Mouse (Mus musculus): ENCODE measurements around the gene Ptdss2. TPM values are rescaled to one million over a fixed set of nuclear protein-coding genes. Genes with fewer than 3 reads are reported as not detected.

The Ptdss2 gene
- polyA plus RNA-seq, 2 experiments: 72.8 to 111 TPM

DNA sequence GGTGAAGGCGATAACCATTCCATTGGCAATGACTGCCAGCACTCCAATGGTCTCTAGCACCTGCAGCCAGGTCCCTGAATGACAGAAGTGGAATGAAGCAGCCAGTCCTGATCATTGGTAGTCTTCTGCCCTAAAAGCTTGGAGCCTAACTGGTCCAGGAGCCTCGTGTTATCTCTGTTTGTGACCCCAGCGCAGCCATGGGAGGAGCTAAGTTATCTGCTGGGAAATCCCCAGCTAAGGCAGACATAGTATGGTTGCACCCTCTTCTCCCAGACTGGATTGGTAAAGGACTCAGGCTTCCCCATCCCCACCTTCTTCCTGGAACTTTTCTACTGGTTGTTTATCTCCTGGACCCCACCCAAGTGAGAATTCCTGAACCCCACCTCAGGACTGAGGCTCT, 19.0 kb upstream of the Ptdss2 start:
- Histone ChIP-seq H3K36me3 (replicated peaks; ENCODE audit: control insufficient read depth, insufficient read depth, low read depth) (no peaks in the 10 kb centered on the region), H3K4me3 (ENCODE audit: insufficient read depth in 1 of 2, low read depth in 2 of 2, low read length in 2 of 2) (no peak overlapping the region), H3K27me3 (ENCODE audit: control insufficient read depth, insufficient read depth, low read length) (peaks cover 13% of the 10 kb centered on the region), H3K9me3 (ENCODE audit: control insufficient read depth, low read length) (no peaks in the 10 kb centered on the region), H3K4me2 (ENCODE audit: low read depth) (peak overlapping the region; percentile 41), H3K27ac (no peak overlapping the region), H3K9ac (replicated peaks) (0 out of 2 replicates have a peak overlapping the region, but pooled peaks have one; percentile 13), H3K4me1 (replicated peaks; ENCODE audit: control insufficient read depth in 2 of 2, insufficient read depth in 2 of 2, low read length in 1 of 2) (peaks cover 14 to 17% of the 10 kb centered on the region in 2 experiments)
- no peak for TF ChIP-seq CTCF (IDR thresholded peaks at IDR 0.05; ENCODE audit: low read depth)
- no peak for TF ChIP-seq EP300 (IDR thresholded peaks at IDR 0.05; ENCODE audit: low read depth)
- peak; percentile 73; the same call in 1 of the 2 replicates for ATAC-seq (ENCODE audit: insufficient read depth)
- WGBS (ENCODE audit: insufficient replicate concordance): 30% methylated on average over 3 of the region's 3 CpGs
- DNase-seq (ENCODE audit: low read depth in 3 of 3, low spot score in 3 of 3): peak in 1 of 3 experiments; percentile 80

DNA sequence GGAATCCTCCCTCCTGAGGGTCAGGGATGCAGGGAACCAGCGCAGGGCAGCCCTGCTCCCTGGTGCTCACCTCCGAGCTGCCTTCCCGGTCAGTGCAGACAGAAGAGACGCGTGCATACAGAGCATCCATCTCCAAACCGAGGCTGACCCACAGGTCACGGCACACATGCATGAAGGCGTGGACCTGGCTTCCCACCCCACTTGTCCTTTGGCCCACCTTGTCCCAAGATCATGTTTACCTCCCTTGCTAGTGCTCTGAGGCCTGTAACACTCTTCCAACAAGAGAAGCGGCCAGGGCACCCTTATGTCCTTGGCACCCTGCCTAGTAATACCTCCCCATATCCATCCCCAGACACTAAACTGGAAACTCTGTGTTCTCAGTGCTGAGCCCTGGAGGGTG, 6.3 kb upstream of the Ptdss2 start:
- H3K9ac ChIP-seq (replicated peaks): no peak overlapping the region
- H3K4me3 ChIP-seq (ENCODE audit: insufficient read depth in 1 of 2, low read depth in 2 of 2, low read length in 2 of 2): no peak overlapping the region
- 80% methylated on average over 9 of the region's 9 CpGs for WGBS (ENCODE audit: insufficient replicate concordance)

DNA sequence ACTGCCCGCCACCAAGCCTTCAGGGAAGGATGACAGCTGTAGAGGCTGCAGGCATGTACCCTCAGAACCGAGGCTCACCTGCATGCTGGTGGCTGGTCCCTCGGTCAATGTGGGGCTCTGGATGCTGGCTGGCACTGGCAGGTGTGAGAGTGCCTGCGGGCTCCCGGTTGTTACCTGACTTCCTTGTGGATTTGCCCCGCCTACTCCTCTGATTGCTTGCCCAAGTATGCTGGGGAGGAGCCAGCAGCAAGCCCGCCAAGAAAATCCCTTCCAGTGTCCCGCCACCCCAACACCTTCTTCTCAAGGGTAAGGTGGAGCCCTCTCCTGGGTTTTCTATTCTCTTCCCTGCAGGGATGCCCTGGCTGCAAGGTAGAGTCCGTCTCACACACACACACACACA, 4.5 kb upstream of the Ptdss2 start, which contains the start of gene Ano9:
Gene Ano9 (minus strand): TSS at position 171 of the 400 bp plus-strand sequence.
- WGBS (ENCODE audit: insufficient replicate concordance): 34% methylated on average over 9 of the region's 9 CpGs
- Histone ChIP-seq H3K27me3 (ENCODE audit: control insufficient read depth, insufficient read depth, low read length) (no peaks in the 10 kb centered on the region), H3K4me3 (ENCODE audit: insufficient read depth in 1 of 2, low read depth in 2 of 2, low read length in 2 of 2) (no peak within 1 kb of the TSS), H3K4me1 (replicated peaks; ENCODE audit: control insufficient read depth in 2 of 2, insufficient read depth in 2 of 2, low read length in 1 of 2) (peaks cover 35 to 36% of the 10 kb centered on the region in 2 experiments), H3K36me3 (replicated peaks; ENCODE audit: control insufficient read depth, insufficient read depth, low read depth) (no peaks in the 10 kb centered on the region), H3K4me2 (ENCODE audit: low read depth) (no peak within 1 kb of the TSS), H3K9me3 (ENCODE audit: control insufficient read depth, low read length) (no peaks in the 10 kb centered on the region), H3K27ac (no peak within 1 kb of the TSS), H3K9ac (replicated peaks) (no peak within 1 kb of the TSS)
- no peak for DNase-seq (ENCODE audit: low read depth in 3 of 3, low spot score in 3 of 3)
- no peak for ATAC-seq (ENCODE audit: insufficient read depth)
- TF ChIP-seq EP300 (IDR thresholded peaks at IDR 0.05; ENCODE audit: low read depth): no peak
- TF ChIP-seq CTCF (IDR thresholded peaks at IDR 0.05; ENCODE audit: low read depth): no peak

More for the DNA sequence above, 6.3 kb upstream of the Ptdss2 start:
- no peak for TF ChIP-seq EP300 (IDR thresholded peaks at IDR 0.05; ENCODE audit: low read depth)
- no peak for TF ChIP-seq CTCF (IDR thresholded peaks at IDR 0.05; ENCODE audit: low read depth)
- Histone ChIP-seq H3K9me3 (ENCODE audit: control insufficient read depth, low read length) (no peaks in the 10 kb centered on the region), H3K4me2 (ENCODE audit: low read depth) (no peak overlapping the region), H3K4me1 (replicated peaks; ENCODE audit: control insufficient read depth in 2 of 2, insufficient read depth in 2 of 2, low read length in 1 of 2) (peaks cover 21 to 24% of the 10 kb centered on the region in 2 experiments), H3K36me3 (replicated peaks; ENCODE audit: control insufficient read depth, insufficient read depth, low read depth) (no peaks in the 10 kb centered on the region), H3K27ac (no peak overlapping the region), H3K27me3 (ENCODE audit: control insufficient read depth, insufficient read depth, low read length) (no peaks in the 10 kb centered on the region)
- DNase-seq (ENCODE audit: low read depth in 3 of 3, low spot score in 3 of 3) (no peak), ATAC-seq (ENCODE audit: insufficient read depth) (no peak)

DNA sequence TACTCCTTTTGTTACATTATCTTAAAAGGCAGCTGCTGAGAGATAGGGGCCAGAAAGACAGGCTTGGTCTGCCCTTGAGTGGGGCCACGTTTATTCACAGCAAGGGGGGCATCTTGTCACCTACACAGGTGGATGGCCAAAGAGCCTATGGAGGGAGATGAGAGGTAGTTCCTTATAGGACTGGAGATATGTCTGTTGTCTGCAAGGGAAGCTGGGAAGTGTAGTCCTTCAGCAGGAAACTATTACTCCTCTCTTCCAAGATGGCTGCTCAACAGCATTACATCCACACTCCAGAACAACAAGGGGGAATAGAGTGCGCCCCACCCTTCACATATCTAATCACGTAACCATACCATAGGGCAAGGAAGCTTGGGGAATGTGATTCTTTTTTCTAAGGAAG, 2.7 kb upstream of the Ptdss2 start:
- Histone ChIP-seq H3K9me3 (ENCODE audit: control insufficient read depth, low read length) (no peaks in the 10 kb centered on the region), H3K27ac (no peak overlapping the region), H3K27me3 (ENCODE audit: control insufficient read depth, insufficient read depth, low read length) (no peaks in the 10 kb centered on the region), H3K4me3 (ENCODE audit: insufficient read depth in 1 of 2, low read depth in 2 of 2, low read length in 2 of 2) (no peak overlapping the region), H3K4me1 (replicated peaks; ENCODE audit: control insufficient read depth in 2 of 2, insufficient read depth in 2 of 2, low read length in 1 of 2) (peaks cover 43 to 47% of the 10 kb centered on the region in 2 experiments), H3K36me3 (replicated peaks; ENCODE audit: control insufficient read depth, insufficient read depth, low read depth) (no peaks in the 10 kb centered on the region), H3K4me2 (ENCODE audit: low read depth) (no peak overlapping the region), H3K9ac (replicated peaks) (no peak overlapping the region)
- DNase-seq (ENCODE audit: low read depth in 3 of 3, low spot score in 3 of 3): no peak
- TF ChIP-seq CTCF (IDR thresholded peaks at IDR 0.05; ENCODE audit: low read depth): no peak
- no peak for TF ChIP-seq EP300 (IDR thresholded peaks at IDR 0.05; ENCODE audit: low read depth)
- no peak for ATAC-seq (ENCODE audit: insufficient read depth)
- 38% methylated on average over 3 of the region's 3 CpGs for WGBS (ENCODE audit: insufficient replicate concordance)

DNA sequence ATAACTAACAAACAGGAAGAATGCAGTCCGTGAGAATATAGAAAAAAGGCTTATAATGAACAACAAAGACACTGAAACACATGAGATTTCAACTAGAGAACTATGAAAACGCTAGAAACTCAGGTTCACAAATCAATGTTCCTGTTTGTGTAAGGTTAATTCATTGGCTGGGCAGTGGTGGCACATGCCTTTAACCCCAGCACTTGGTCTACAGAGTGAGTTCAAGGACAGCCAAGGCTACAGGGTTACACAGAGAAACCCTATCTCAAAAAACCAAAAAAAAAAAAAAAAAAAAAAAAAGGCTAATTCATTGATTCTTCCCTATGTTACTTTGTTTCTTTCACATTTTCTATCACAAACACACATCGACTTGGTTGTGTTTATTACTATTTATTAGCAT, 1.6 kb upstream of the Ptdss2 start:
- no peak for TF ChIP-seq CTCF (IDR thresholded peaks at IDR 0.05; ENCODE audit: low read depth)
- no peak overlapping the region for H3K4me3 ChIP-seq (ENCODE audit: insufficient read depth in 1 of 2, low read depth in 2 of 2, low read length in 2 of 2)
- H3K9me3 ChIP-seq (ENCODE audit: control insufficient read depth, low read length): no peaks in the 10 kb centered on the region
- ATAC-seq (ENCODE audit: insufficient read depth): no peak
- H3K27ac ChIP-seq: peak overlapping the region; percentile 49
- DNase-seq (ENCODE audit: low read depth in 3 of 3, low spot score in 3 of 3): no peak
- H3K36me3 ChIP-seq (replicated peaks; ENCODE audit: control insufficient read depth, insufficient read depth, low read depth): no peaks in the 10 kb centered on the region
- H3K27me3 ChIP-seq (ENCODE audit: control insufficient read depth, insufficient read depth, low read length): no peaks in the 10 kb centered on the region
- no peak overlapping the region for H3K4me2 ChIP-seq (ENCODE audit: low read depth)
- H3K9ac ChIP-seq (replicated peaks): no peak overlapping the region
- 64% methylated on average over 3 of the region's 3 CpGs for WGBS (ENCODE audit: insufficient replicate concordance)
- peaks cover 51 to 58% of the 10 kb centered on the region in 2 experiments for H3K4me1 ChIP-seq (replicated peaks; ENCODE audit: control insufficient read depth in 2 of 2, insufficient read depth in 2 of 2, low read length in 1 of 2)
